In genomic region chr4:100008371-100009090, GRCm38 (mm10) we compare ENCODE assay signal across 8 mouse cellular contexts.
DNase-seq lines count a peak whose midpoint lies in the region; ATAC-seq and TF ChIP-seq lines count a peak whose summit lies in the region.

No protein-coding gene starts in this region.

- peak; percentile 37 for DNase-seq in A20 (ENCODE audit: low read depth, low spot score)
- peak; percentile 5 for DNase-seq in c-Kit-positive CD71-negative TER-119-negative erythroid progenitor cells, embryonic 14.5 days (ENCODE audit: low read depth)
- peak; percentile 70 for DNase-seq in limb, embryonic 14.5 days (ENCODE audit: low spot score)
- DNase-seq in neural tube, embryonic 10.5 days (ENCODE audit: extremely low spot score, low spot score) = peak; percentile 68
- peak; percentile 32 to 63 for DNase-seq in urinary bladder, postnatal 36 days (ENCODE audit: low spot score in 2 of 2)

- no peaks in the 10 kb centered on the region for H3K36me3 ChIP-seq in forebrain, embryonic 13.5 days (ENCODE audit: poor library complexity, severe bottlenecking)
- no peaks in the 10 kb centered on the region for H3K36me3 ChIP-seq in heart, embryonic 14.5 days (ENCODE audit: control insufficient read depth, insufficient read depth, low read length)
- H3K36me3 ChIP-seq in kidney, embryonic 16.5 days (ENCODE audit: insufficient read depth, low read length) = no peaks in the 10 kb centered on the region
- no peaks in the 10 kb centered on the region for H3K36me3 ChIP-seq in limb, embryonic 14.5 days (ENCODE audit: control insufficient read depth, insufficient read depth, low read length)

- no peak overlapping the region for H3K4me3 ChIP-seq in forebrain, embryonic 13.5 days
- H3K4me3 ChIP-seq in heart, embryonic 14.5 days (ENCODE audit: control insufficient read depth in 1 of 2, insufficient read depth in 1 of 2, low read depth in 1 of 2, low read length in 2 of 2) = no peak overlapping the region
- H3K4me3 ChIP-seq in kidney, embryonic 16.5 days (ENCODE audit: low read length) = no peak overlapping the region
- no peak overlapping the region for H3K4me3 ChIP-seq in limb, embryonic 14.5 days (replicated peaks; ENCODE audit: low read length)

- H3K4me2 ChIP-seq in forebrain, embryonic 13.5 days = no peak overlapping the region
- H3K4me2 ChIP-seq in heart, embryonic 14.5 days (ENCODE audit: low read length) = no peak overlapping the region
- no peak overlapping the region for H3K4me2 ChIP-seq in kidney, embryonic 16.5 days (replicated peaks; ENCODE audit: low read depth, low read length)
- no peak overlapping the region for H3K4me2 ChIP-seq in limb, embryonic 14.5 days (replicated peaks; ENCODE audit: low read depth, low read length, severe bottlenecking)

- H3K9me3 ChIP-seq in forebrain, embryonic 13.5 days (replicated peaks) = no peaks in the 10 kb centered on the region
- no peaks in the 10 kb centered on the region for H3K9me3 ChIP-seq in heart, embryonic 14.5 days (ENCODE audit: control insufficient read depth, low read length)
- H3K9me3 ChIP-seq in kidney, embryonic 16.5 days (ENCODE audit: low read length) = no peaks in the 10 kb centered on the region
- H3K9me3 ChIP-seq in limb, embryonic 14.5 days (ENCODE audit: control insufficient read depth, low read length) = no peaks in the 10 kb centered on the region

- peak; percentile 73 for ATAC-seq in forebrain, embryonic 13.5 days
- ATAC-seq in heart, embryonic 14.5 days (ENCODE audit: insufficient number of reproducible peaks, insufficient read depth, low FRiP score, low read depth) = peak; percentile 50; the same call in 1 of the 2 replicates
- ATAC-seq in kidney, embryonic 16.5 days (ENCODE audit: low FRiP score, low TSS enrichment) = peak; percentile 93
- ATAC-seq in limb, embryonic 14.5 days (ENCODE audit: low FRiP score, low read depth) = peak; percentile 63; the same call in 1 of the 2 replicates

- TF ChIP-seq POLR2A in limb, embryonic 14.5 days (IDR thresholded peaks at IDR 0.05; ENCODE audit: borderline replicate concordance, extremely low read depth, insufficient read depth, insufficient read length) = no peak

- peaks cover 11% of the 10 kb centered on the region; the same call in 1 of the 2 replicates for H3K4me1 ChIP-seq in forebrain, embryonic 13.5 days
- peaks cover 0 to 2% of the 10 kb centered on the region in 2 experiments; a peak in 1 of 4 replicates for H3K4me1 ChIP-seq in heart, embryonic 14.5 days (ENCODE audit: control insufficient read depth in 2 of 2, insufficient read depth in 2 of 2, low read length in 2 of 2)
- peaks cover 12% of the 10 kb centered on the region for H3K4me1 ChIP-seq in kidney, embryonic 16.5 days (ENCODE audit: insufficient read depth, low read length)
- peaks cover 2% of the 10 kb centered on the region; the same call in 1 of the 2 replicates for H3K4me1 ChIP-seq in limb, embryonic 14.5 days (ENCODE audit: control insufficient read depth, insufficient read depth, low read length)

- WGBS in forebrain, embryonic 13.5 days = 56% methylated on average over 5 of the region's 5 CpGs
- WGBS in heart, embryonic 14.5 days = 50% methylated on average over 5 of the region's 5 CpGs
- 46% methylated on average over 5 of the region's 5 CpGs for WGBS in kidney, embryonic 16.5 days
- WGBS in limb, embryonic 14.5 days = 45% methylated on average over 5 of the region's 5 CpGs

- H3K27me3 ChIP-seq in forebrain, embryonic 13.5 days = no peaks in the 10 kb centered on the region
- H3K27me3 ChIP-seq in heart, embryonic 14.5 days (ENCODE audit: control insufficient read depth, insufficient read depth, low read length) = no peaks in the 10 kb centered on the region
- H3K27me3 ChIP-seq in kidney, embryonic 16.5 days (ENCODE audit: insufficient read depth, low read length) = no peaks in the 10 kb centered on the region
- no peaks in the 10 kb centered on the region for H3K27me3 ChIP-seq in limb, embryonic 14.5 days (ENCODE audit: control insufficient read depth, insufficient read depth, low read length)

- H3K27ac ChIP-seq in forebrain, embryonic 13.5 days = no peak overlapping the region
- H3K27ac ChIP-seq in heart, embryonic 14.5 days (replicated peaks in 1 of 2; ENCODE audit: control insufficient read depth in 1 of 2, insufficient read depth in 1 of 2, low read depth in 2 of 2, low read length in 2 of 2) = no peak overlapping the region
- peak overlapping the region; percentile 48; the same call in 1 of the 2 replicates for H3K27ac ChIP-seq in kidney, embryonic 16.5 days (ENCODE audit: low read length)
- no peak overlapping the region for H3K27ac ChIP-seq in limb, embryonic 14.5 days (replicated peaks; ENCODE audit: low read depth, low read length)

- no peak overlapping the region for H3K9ac ChIP-seq in forebrain, embryonic 13.5 days
- H3K9ac ChIP-seq in heart, embryonic 14.5 days (ENCODE audit: low read length) = no peak overlapping the region
- H3K9ac ChIP-seq in kidney, embryonic 16.5 days (replicated peaks; ENCODE audit: low read length) = no peak overlapping the region
- H3K9ac ChIP-seq in limb, embryonic 14.5 days (ENCODE audit: low read depth, low read length, severe bottlenecking) = no peak overlapping the region

Comparison
In these comparisons a context has a peak if more than half of its experiments do, and no peak if none do; other contexts are left out.
1. DNase-seq: peak in every context shown above with its lines; median percentile 70 in limb, embryonic 14.5 days; 68 in neural tube, embryonic 10.5 days; 48 in urinary bladder, postnatal 36 days; 37 in A20; 5 in c-Kit-positive CD71-negative TER-119-negative erythroid progenitor cells, embryonic 14.5 days.